Mouse (Mus musculus) left cerebral cortex, postnatal 36 days (tissue): Measurements from ENCODE around the gene Ppfibp1. TPM values are rescaled to one million over a fixed set of nuclear protein-coding genes. Genes with fewer than 3 reads are reported as not detected.

Experiments
- DNase-seq, 2 experiments: peaks; one replicate each; pipeline ENCODE4 v3.0.0; 2021 to 2022; ENCODE audit warnings: low spot score in 2 of 2, mixed read lengths in 1 of 2
- intact Hi-C: fragments of 180-260 bp; cut with DNase I; formaldehyde crosslinking; loops from one replicate; pipeline ENCODE4 v1.15.1; 2025
- total RNA-seq, 2 experiments: library from RNA; stranded (reverse); gene quantifications; 2 replicates each; pipeline ENCODE4 v1.2.3; 2021

Ppfibp1 gene
- total RNA-seq, 2 experiments from 2014 or later, result 47.8 to 63.8 TPM

DNA sequence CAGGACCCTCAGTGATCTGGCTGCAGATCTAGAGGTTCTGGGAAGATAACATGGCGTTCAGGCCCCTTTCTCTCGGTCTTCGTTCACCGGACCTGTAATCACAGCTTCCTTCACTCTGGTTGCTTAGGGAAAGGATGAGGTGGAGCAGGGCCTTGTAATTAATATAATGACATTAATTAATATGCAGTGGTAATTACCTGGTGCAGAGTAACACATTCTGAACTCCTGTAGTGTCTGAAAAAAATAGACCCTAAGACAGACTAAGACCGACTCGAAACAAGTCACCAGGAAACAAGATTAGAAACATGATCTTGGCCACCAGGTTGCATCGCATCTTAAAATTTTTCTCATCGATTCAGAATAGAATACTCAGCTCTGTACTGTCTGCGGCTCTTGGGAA is 8.4 kb upstream of the Ppfibp1 start:
- intact Hi-C loops, result loop anchor here (5.0 kb wide), 1 partner anchor 43 kb away; no protein-coding TSS in a partner anchor
- no peak for DNase-seq

- no peak for DNase-seq
- intact Hi-C loops, result no loop called here
These were observed 8.0 kb upstream of the Ppfibp1 start for GRCm38 (mm10) chr6:146880296-146880695.

DNA sequence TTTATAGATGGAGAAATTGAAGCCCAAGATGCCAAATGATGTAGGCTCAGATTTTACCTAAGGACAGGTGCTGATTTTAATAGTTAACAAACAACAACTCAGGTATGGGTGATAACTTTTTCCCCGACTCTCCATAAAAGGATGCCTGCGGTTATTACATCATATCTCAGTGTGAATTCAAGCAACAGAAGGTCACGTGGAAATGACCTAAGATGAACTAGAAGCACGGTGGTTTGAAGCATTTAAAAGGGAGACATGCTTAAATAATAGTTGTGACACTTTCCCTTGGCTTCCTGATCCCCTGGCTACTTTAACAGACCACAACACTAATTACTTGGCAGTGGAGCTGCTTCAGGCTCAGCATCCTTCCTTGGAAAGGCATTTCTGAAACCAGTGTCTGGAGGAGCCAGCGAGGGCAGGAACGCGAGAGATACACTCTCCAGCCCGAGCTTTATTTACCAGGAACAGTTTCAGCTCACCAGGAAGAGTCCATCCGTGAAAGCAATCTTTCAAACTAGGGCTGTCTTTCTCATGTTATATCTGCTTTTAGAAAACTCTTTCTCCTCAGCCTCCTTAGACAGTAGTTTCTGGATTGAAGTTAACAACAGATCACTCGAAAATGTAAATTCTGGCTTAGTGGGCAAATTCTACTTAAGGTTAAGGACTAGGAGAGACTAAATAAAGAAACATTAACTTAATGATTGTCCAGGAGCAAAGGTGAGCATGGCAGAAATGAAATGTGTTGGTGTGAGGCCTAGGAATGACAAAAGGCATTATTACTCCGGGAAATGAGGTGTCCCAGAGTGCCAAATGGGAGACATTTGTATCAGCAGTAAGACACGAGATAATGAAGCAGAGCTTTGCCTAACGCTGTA is 6.2 kb upstream of the Ppfibp1 start:
- intact Hi-C loops, result no loop called here
- no peak for DNase-seq

DNA sequence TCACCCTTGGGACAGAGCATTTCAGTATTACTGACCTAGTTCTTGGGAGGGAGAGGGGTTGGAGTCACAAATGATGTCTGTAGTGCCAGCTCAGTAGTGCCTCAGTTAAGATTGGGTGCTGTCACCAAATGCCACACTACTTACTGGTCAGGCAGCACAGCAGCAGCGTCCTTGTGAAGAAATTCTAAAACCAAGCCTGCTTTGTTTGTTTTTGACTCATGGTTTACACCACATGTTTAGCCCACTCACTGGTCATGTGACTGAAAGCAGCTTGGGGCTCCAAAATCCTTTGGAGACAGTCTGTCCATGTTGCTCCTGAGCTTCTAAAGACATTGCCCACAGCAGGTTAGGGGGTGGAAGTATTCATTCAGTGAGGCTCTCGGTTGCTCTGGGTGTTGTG is 4.9 kb upstream of the Ppfibp1 start:
- intact Hi-C loops, result no loop called here
- DNase-seq, result peak in 1 of 2 experiments; percentile 7

GRCm38 (mm10) chr6:146884171-146884570 is 4.1 kb upstream of the Ppfibp1 start:
- DNase-seq, result no peak
- intact Hi-C loops, result no loop called here

- no peak for DNase-seq
- intact Hi-C loops, result no loop called here
These were observed 3.4 kb upstream of the Ppfibp1 start for GRCm38 (mm10) chr6:146884851-146885250.

DNA sequence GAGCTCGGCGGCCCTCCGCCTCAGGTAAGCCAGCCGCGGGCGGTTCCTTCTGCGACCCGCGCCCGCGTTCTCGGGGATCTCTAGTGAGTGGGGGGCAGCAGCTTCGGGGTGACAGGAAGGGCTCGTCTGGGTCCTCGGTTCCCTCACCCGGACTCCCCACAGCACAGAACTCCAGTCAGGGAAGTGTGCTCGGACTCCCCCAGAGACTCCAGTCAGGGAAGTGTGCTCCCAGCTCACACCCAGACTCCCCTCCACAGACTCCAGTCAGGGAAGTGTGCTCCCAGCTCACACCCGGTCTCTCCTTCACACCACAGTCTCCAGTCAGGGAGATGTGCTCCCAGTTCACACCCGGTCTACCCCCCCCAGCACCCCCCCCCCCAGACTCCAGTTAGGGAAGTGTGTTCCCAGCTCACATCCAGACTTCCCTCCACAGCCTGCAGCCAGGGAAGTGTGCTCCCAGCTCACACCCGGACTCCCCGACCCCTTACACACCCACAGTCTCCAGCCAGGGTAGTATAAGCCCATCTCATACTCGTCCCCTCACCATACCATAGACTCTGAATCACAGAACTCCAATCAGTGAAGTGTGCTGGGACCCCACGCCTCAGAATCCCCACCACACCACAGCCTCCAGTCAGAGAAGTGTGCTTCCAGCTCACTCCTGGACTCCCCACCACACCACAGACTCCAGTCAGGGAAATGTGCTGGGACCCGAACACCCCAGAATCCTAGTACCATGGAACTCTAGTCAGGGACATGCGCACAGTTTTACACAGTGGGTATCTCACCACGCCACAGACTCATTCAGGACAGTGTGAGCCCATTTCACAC is 588 bp downstream of the Ppfibp1 start:
- no peak for DNase-seq
- intact Hi-C loops, result no loop called here

GRCm38 (mm10) chr6:146890215-146890614 is 1.9 kb downstream of the Ppfibp1 start:
- DNase-seq, result no peak
- intact Hi-C loops, result no loop called here

- intact Hi-C loops, result no loop called here
- DNase-seq, result no peak
These were observed 2.3 kb downstream of the Ppfibp1 start for GRCm38 (mm10) chr6:146890633-146891032.

DNA sequence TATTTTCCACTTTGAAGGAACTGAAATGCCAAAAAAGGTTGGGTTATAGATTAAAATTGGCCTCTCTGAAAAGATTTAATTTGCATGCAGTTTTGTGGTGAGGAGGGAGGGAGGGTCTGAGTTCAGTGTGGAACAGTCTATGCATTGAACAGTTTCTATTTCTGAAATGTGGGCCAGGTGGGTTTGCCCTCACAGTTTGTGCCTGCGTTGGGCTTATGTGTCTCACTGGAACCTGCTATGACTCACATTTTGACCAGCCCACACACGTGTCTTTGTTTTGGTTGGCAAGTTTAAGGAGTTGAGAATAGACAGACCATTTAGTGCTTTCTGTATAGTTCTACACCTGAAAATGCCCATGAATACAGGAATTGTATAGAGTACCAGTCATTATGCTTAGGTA is 5.6 kb downstream of the Ppfibp1 start:
- intact Hi-C loops, result no loop called here
- peak in 1 of 2 experiments; percentile 14 for DNase-seq

DNA sequence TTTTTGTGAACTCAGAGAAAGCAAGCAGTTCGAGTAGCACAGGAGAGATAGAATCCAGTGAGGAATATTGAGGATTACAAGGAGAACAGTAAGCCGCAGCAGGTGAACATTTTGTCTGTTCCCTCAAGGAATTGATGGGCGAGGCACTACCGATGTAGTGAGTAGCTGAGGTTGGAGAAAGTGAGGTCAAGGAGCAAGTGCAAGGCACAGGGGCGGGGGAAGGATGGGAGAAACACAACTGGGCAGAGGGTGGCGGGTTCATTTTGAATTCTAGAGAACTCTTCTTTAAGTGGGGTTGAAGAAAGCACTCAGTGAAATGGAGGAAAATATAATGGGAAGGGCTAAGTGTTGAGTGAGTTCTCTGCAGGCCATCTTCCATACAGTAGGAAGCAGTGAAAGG is 10.4 kb downstream of the Ppfibp1 start:
- no peak for DNase-seq
- intact Hi-C loops, result no loop called here

- intact Hi-C loops, result no loop called here
- no peak for DNase-seq
These were observed 11.4 kb downstream of the Ppfibp1 start for GRCm38 (mm10) chr6:146899647-146900046.

GRCm38 (mm10) chr6:146901929-146902328 is 13.6 kb downstream of the Ppfibp1 start:
- intact Hi-C loops, result no loop called here
- DNase-seq, result no peak

GRCm38 (mm10) chr6:146903632-146904031 is 15.3 kb downstream of the Ppfibp1 start:
- intact Hi-C loops, result no loop called here

GRCm38 (mm10) chr6:146904707-146905106 is 16.4 kb downstream of the Ppfibp1 start:
- intact Hi-C loops, result loop anchor here (5.0 kb wide), 1 partner anchor 53 kb away; no protein-coding TSS in a partner anchor
- DNase-seq, result no peak

More at GRCm38 (mm10) chr6:146903632-146904031, 15.3 kb downstream of the Ppfibp1 start:
- no peak for DNase-seq

DNA sequence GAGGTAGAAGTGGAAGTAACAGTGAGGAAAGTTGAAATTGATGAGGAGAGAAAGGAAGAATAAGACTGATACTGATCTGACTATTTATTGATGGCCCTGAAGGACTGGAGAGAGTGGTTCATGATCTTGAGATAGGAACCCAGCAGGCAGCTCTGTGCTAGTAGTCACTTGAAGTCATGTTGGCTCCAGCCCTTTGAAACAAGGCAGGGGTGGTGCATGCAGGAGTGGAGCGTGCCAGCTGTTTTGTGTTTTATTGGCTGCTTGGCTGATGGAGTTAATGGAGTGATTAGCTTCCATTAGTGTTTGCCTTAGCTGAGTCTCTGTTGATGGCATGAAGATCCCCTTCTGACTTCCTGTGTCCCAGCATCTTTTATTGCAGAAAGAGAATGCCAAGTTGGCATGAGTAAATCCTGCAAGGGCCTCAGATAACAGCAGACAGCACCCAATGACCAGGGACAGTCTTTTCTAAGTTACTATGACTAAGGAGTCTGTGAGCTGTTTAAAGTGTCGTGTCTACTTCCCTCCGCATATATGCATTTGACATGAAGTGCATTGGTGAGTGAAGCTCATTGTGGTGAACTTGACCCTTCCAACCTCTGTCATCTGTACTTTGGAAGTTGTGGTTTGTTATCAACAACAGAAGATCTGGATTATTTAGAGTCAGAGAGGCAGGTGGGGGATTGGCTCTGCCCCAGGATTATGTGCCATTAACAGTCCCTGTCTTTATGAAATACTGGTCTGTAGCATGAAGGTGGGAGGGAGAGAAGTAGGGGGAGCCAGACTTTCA is 17.9 kb downstream of the Ppfibp1 start:
- intact Hi-C loops, result loop anchor here (5.0 kb wide), 1 partner anchor 51 kb away; no protein-coding TSS in a partner anchor
- no peak for DNase-seq

GRCm38 (mm10) chr6:146907061-146907794 is 18.9 kb downstream of the Ppfibp1 start:
- no peak for DNase-seq
- intact Hi-C loops, result loop anchor here (5.0 kb wide), 1 partner anchor 50 kb away; no protein-coding TSS in a partner anchor

DNA sequence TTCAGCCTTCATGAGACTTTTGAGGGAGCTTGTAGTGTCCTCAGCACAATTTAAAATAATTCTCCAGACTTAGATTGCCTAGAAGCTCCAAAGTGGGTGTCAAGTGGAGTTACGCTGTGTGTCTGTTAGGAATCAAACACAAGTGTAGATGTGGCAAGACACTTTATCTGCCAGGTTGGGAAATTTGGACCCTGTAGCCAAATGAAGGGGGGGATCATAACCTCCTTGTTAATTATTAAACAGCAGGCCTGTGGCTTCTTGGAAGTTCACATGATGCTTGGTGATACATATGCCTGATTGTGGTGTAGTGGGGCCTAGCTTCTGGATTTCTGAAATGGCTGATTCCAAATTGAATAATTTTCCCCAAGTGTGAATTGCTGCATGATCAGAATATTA is 19.5 kb downstream of the Ppfibp1 start:
- intact Hi-C loops, result loop anchor here (5.0 kb wide), 1 partner anchor 50 kb away; no protein-coding TSS in a partner anchor
- DNase-seq, result no peak

DNA sequence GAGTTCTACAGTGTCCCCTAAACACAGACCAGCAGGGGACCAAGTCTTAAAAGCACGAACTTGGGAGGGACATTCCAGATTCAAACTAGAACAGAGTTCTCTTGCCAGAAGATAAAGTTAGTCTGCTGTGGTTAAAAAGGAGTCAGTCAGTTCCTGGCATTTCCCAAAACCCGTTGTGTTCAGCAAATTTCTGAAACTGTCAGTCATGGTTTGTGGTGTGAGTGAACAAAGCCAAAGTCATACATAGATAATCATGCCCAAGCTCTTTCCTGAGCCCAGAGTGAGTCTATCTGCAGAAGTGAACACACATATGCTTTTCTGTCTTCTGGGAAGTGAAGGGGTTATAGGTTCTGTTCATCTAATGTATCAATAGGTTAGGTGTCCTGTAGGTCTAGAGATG is 20.5 kb downstream of the Ppfibp1 start:
- intact Hi-C loops, result loop anchor here (5.0 kb wide), 1 partner anchor 48 kb away; no protein-coding TSS in a partner anchor
- no peak for DNase-seq
